Mouse (Mus musculus) liver, embryonic 14.5 days (tissue): ENCODE results near the gene Afg1l. TPM values are rescaled to one million over a fixed set of nuclear protein-coding genes. Genes with fewer than 3 reads are reported as not detected.

Experiments
- ATAC-seq: fragments of 200-750 bp; cut with Nextera tagmentation; 2 replicates; pipeline ENCODE4 v1.8.0; 2017; ENCODE audit warnings: moderate number of reproducible peaks, mild to moderate bottlenecking, moderate library complexity; ENCODE audit not compliant: insufficient read depth
- DNase-seq, 3 experiments: peaks; one replicate each; pipeline ENCODE4 v3.0.0-alpha.2; 2012 to 2013; ENCODE audit warnings: low read depth in 3 of 3, low spot score in 3 of 3
- H3K27ac ChIP-seq: fragments of 300-500 bp; sonication (generic); 2 replicates; pipeline ENCODE4 v1.5.1; 2014; ENCODE audit warnings: moderate library complexity, mild to moderate bottlenecking, control low read depth, inconsistent platforms
- H3K27me3 ChIP-seq: fragments of 300-500 bp; sonication (generic); 2 replicates; pipeline ENCODE4 v1.6.1; 2014; ENCODE audit warnings: mild to moderate bottlenecking, low read length, moderate library complexity; ENCODE audit not compliant: control insufficient read depth, insufficient read depth
- H3K36me3 ChIP-seq: fragments of 300-500 bp; sonication (generic); replicated peaks from 2 replicates; pipeline ENCODE4 v1.6.1; 2014; ENCODE audit warnings: low read depth; ENCODE audit not compliant: control insufficient read depth, insufficient read depth
- H3K4me1 ChIP-seq, 2 experiments: fragments of 200-500 bp in 1 of 2; fragments of 300-500 bp in 1 of 2; sonication (generic) in 1 of 2; replicated peaks; 2 replicates each; pipeline ENCODE4 v1.6.1; 2012 to 2014; ENCODE audit warnings: antibody characterized with exemption in 1 of 2, inconsistent platforms in 1 of 2, low read length in 1 of 2; ENCODE audit not compliant: control insufficient read depth in 2 of 2, insufficient read depth in 2 of 2
- H3K4me2 ChIP-seq: fragments of 300-500 bp; sonication (generic); 2 replicates; pipeline ENCODE4 v1.6.1; 2014; ENCODE audit warnings: low read depth, mild to moderate bottlenecking, control low read depth, moderate library complexity
- H3K4me3 ChIP-seq, 2 experiments: fragments of 200-500 bp in 1 of 2; fragments of 300-500 bp in 1 of 2; sonication (generic) in 1 of 2; 2 replicates each; pipeline ENCODE4 v1.5.1; 2012 to 2014; ENCODE audit warnings: low read depth in 2 of 2, low read length in 2 of 2, mild to moderate bottlenecking in 2 of 2, control low read depth in 1 of 2, inconsistent platforms in 1 of 2, moderate library complexity in 1 of 2; ENCODE audit not compliant: insufficient read depth in 1 of 2
- H3K9ac ChIP-seq: fragments of 300-500 bp; sonication (generic); replicated peaks from 2 replicates; pipeline ENCODE4 v1.6.1; 2014; ENCODE audit warnings: mild to moderate bottlenecking, control low read depth, moderate library complexity
- H3K9me3 ChIP-seq: fragments of 300-500 bp; sonication (generic); 2 replicates; pipeline ENCODE4 v1.6.1; 2016; ENCODE audit warnings: low read length, mixed read lengths; ENCODE audit not compliant: control insufficient read depth
- CTCF ChIP-seq: IDR thresholded peaks from 2 replicates; pipeline ENCODE4 v1.5.1; 2016; ENCODE audit warnings: antibody characterized with exemption, low read depth, control low read depth
- EP300 ChIP-seq: IDR thresholded peaks from 2 replicates; pipeline ENCODE4 v1.6.1; 2016; ENCODE audit warnings: antibody characterized with exemption, low read depth
- WGBS: fragments of 180-500 bp; shearing (Covaris S2); extraction: QIAGEN DNeasy Blood & Tissue Kit; methylation state at CpG from one replicate; pipeline ENCODE4 v1.1.7; 2014; ENCODE audit not compliant: insufficient replicate concordance; 5-methylcytosine and 5-hydroxymethylcytosine counted together
- polyA plus RNA-seq, 2 experiments: library from polyadenylated mRNA; depleted of rRNA in 1 of 2; stranded (reverse) in 1 of 2; unstranded in 1 of 2; fragments of >200 nt; fragmentation: Nextera tagmentation in 1 of 2; extraction: Ambion mirVana in 1 of 2; gene quantifications; 2 replicates each; pipeline versions ENCODE4 v1.2.1 to v1.2.3; 2012 to 2014

Afg1l gene
- polyA plus RNA-seq, 2 experiments: 1.8 to 2.2 TPM

DNA sequence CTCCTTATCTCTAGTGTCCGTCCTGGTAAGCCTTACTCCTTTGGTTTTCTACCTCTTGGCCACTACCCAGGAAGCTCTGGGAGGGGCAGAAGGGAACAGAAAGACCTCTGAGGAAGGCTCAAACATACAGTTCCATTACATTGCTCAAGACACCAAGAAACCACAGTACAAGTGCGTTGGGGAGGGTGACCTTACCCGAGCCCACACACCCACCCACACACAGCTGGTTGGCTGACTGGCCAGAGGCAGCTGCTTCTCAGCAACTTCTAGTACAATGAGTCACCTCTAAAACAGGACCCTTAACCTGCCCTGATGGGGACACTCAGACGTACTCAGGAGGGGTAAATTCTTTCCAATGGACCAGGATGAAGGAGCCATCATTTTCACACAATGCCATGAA lies 184.5 kb downstream of the Afg1l start:
- no peaks in the 10 kb centered on the region for H3K27me3 ChIP-seq
- H3K27ac ChIP-seq: no peak overlapping the region
- H3K9ac ChIP-seq: no peak overlapping the region
- ATAC-seq: no peak
- no peaks in the 10 kb centered on the region for H3K36me3 ChIP-seq
- 25% methylated on average over 4 of the region's 4 CpGs for WGBS
- no peak for TF ChIP-seq CTCF
- no peak for TF ChIP-seq EP300
- no peak for DNase-seq
- H3K4me3 ChIP-seq: no peak overlapping the region
- H3K4me1 ChIP-seq: peaks cover 7 to 18% of the 10 kb centered on the region in 2 experiments
- H3K9me3 ChIP-seq: no peaks in the 10 kb centered on the region
- H3K4me2 ChIP-seq: no peak overlapping the region

DNA sequence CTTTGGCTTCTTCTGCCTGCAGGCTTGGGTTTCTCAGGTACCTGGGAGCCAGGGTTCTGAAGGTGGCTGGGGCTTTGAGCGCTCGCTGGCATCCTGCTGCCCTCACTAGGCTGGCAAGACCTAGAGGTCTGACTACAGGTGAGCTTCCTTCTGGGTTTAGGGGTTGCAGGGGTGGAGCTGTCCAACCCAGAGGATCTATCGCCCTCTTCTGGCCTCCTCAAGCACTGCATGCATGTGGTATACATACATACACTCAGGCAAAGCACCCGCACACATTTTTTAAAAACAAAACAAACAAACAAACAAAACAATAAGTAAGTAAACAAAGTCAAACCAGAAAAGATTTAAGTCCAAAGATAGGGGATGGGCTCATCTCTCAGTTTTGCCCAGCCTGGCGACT lies 187.0 kb downstream of the Afg1l start:
- H3K4me1 ChIP-seq: peaks cover 5 to 14% of the 10 kb centered on the region in 2 experiments
- H3K36me3 ChIP-seq: no peaks in the 10 kb centered on the region
- peak in 1 of 3 experiments; percentile 38 for DNase-seq
- no peak overlapping the region for H3K4me2 ChIP-seq
- H3K9ac ChIP-seq: no peak overlapping the region
- peak; percentile 58; the same call in 1 of the 2 replicates for ATAC-seq
- H3K9me3 ChIP-seq: no peaks in the 10 kb centered on the region
- no peak overlapping the region for H3K4me3 ChIP-seq
- no peak overlapping the region for H3K27ac ChIP-seq
- TF ChIP-seq EP300 (no peak), CTCF (peak; percentile 90)
- WGBS: 54% methylated on average over 5 of the region's 5 CpGs
- H3K27me3 ChIP-seq: no peaks in the 10 kb centered on the region

DNA sequence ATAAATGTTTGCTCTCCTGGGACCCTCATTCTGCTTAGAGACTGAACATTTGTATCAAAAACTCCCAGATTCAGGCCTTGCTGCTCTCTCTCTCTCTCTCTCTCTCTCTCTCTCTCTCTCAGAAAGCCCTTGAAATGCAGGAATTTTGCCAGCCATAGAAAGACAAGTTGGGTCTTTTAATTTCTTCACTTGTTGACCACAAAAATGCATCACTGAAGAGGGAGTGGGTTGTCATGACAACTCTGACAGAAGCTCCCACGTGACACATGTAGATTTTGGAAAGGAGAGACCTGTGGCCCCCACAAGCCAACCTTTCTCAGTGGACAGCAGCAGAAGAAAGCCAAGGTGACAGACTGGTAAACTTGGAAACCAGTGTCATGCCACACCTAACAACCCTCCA lies 190.7 kb downstream of the Afg1l start:
- no peaks in the 10 kb centered on the region for H3K27me3 ChIP-seq
- no peak overlapping the region for H3K27ac ChIP-seq
- no peak overlapping the region for H3K9ac ChIP-seq
- 56% methylated on average over 1 of the region's 1 CpGs for WGBS
- no peaks in the 10 kb centered on the region for H3K9me3 ChIP-seq
- H3K36me3 ChIP-seq: no peaks in the 10 kb centered on the region
- no peaks in the 10 kb centered on the region for H3K4me1 ChIP-seq
- TF ChIP-seq CTCF: no peak
- no peak for TF ChIP-seq EP300
- H3K4me3 ChIP-seq: no peak overlapping the region
- no peak overlapping the region for H3K4me2 ChIP-seq
- ATAC-seq (no peak), DNase-seq (no peak)

DNA sequence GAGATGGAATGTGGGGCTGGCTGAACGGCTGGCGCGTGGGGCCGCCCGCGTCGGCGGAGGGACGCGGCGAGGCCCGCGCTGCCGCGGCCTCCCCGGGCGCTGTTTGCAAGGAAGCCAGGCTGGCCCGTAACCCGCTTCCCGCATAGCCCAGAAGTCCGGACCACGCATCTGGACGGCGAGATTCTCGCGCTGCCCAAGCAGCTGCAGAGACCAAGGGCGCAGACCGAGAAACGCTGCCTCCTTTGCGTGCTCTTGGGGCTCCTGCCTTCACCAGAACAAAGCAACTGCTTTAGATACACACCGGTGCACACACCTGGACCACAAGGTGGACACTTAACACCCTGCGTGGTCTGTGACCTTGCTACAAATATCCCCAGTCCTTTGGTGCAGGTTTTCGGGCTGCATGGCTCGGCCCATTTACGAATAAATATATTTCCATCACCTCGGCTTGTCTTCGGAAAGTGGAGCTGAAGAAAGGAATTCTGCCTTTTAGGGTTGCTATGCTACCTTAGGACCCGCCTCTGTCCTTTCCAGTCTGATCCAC lies 200.0 kb downstream of the Afg1l start:
- TF ChIP-seq EP300 (no peak), CTCF (no peak)
- Histone ChIP-seq H3K4me3 (peak overlapping the region; percentile 63 to 95), H3K27me3 (no peaks in the 10 kb centered on the region), H3K9me3 (no peaks in the 10 kb centered on the region), H3K27ac (no peak overlapping the region), H3K36me3 (peaks cover 15% of the 10 kb centered on the region), H3K4me2 (peak overlapping the region; percentile 98), H3K9ac (peak overlapping the region; percentile 73), H3K4me1 (peaks cover 4 to 6% of the 10 kb centered on the region in 2 experiments)
- no peak for ATAC-seq
- no peak for DNase-seq
- 4% methylated on average over 38 of the region's 38 CpGs for WGBS

DNA sequence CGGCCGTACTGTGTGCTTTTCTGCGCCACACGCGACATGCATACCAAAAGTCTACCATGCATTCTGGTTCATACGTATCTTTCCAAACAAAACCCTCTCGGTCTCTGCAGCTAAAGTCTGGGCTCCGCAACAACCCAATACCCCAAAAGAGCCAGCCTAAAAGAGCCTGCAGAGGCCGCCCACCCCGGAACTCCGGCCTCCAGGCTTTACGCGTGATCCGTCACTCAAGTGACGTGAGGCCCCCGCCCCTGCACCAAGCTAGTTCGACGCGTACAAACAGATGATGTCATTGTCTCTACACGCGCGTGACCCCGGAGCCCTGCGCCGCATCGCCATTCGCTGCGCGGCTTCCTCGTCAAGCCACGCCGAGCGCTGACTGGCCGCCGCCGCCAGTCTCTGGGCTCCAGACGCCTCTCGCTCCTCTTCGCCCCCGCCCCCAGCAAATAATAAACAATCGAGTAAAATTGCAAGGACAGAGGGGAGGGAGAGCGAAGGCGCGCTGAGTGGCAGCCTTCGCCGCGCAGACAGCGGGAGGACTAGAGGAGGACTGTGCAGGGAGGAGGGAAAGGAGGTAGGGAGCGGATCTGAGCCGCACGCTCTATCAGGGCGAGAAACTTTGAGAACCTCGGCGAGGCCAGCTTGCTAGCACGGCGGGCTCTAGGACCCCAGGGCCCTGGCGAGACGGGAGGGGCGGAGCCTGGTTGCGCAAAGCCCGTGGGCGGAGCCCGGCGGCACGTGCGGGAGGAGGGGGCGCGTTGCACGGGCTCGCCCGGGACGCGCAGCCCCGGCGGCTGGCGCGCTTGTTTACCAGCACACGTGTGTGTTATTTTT lies 200.7 kb downstream of the Afg1l start:
- Histone ChIP-seq H3K9me3 (no peaks in the 10 kb centered on the region), H3K4me2 (peak overlapping the region; percentile 98), H3K27me3 (no peaks in the 10 kb centered on the region), H3K4me3 (peak overlapping the region; percentile 78 to 95), H3K4me1 (peaks cover 8 to 9% of the 10 kb centered on the region in 2 experiments), H3K9ac (peak overlapping the region; percentile 91), H3K36me3 (peaks cover 21% of the 10 kb centered on the region), H3K27ac (peak overlapping the region; percentile 86)
- no peak for TF ChIP-seq CTCF
- TF ChIP-seq EP300: no peak; the same call in 1 of the 2 replicates
- WGBS: under 1% methylated on average over 78 of the region's 78 CpGs
- peak; percentile 97 for DNase-seq
- ATAC-seq: peak; percentile 80
